Mouse (Mus musculus) hindbrain, embryonic 15.5 days (tissue): Measurements from ENCODE around the gene Atmin. TPM values are rescaled to one million over a fixed set of nuclear protein-coding genes. Genes with fewer than 3 reads are reported as not detected.
A peak's percentile ranks its signal among the peaks of the same experiment; 100 is the strongest.

Experiments used
- ATAC-seq: fragments of 200-750 bp; cut with Nextera tagmentation; 2 replicates; pipeline ENCODE4 v1.8.0; 2017; ENCODE audit warnings: low read depth, moderate number of reproducible peaks, moderate TSS enrichment; ENCODE audit not compliant: low FRiP score
- H3K27ac ChIP-seq: fragments of 300-500 bp; sonication (generic); replicated peaks from 2 replicates; pipeline ENCODE4 v1.5.1; 2015; ENCODE audit warnings: mild to moderate bottlenecking, inconsistent platforms
- H3K27me3 ChIP-seq: fragments of 300-500 bp; sonication (generic); 2 replicates; pipeline ENCODE4 v1.6.1; 2015; ENCODE audit warnings: control low read depth, inconsistent platforms
- H3K36me3 ChIP-seq: fragments of 300-500 bp; sonication (generic); 2 replicates; pipeline ENCODE4 v1.6.1; 2015; ENCODE audit warnings: control low read depth, inconsistent platforms
- H3K4me1 ChIP-seq: fragments of 300-500 bp; sonication (generic); replicated peaks from 2 replicates; pipeline ENCODE4 v1.6.1; 2015; ENCODE audit warnings: control low read depth, inconsistent platforms
- H3K4me2 ChIP-seq: fragments of 300-500 bp; sonication (generic); 2 replicates; pipeline ENCODE4 v1.6.1; 2015; ENCODE audit warnings: moderate library complexity, mild to moderate bottlenecking, inconsistent platforms
- H3K4me3 ChIP-seq: fragments of 300-500 bp; sonication (generic); 2 replicates; pipeline ENCODE4 v1.5.1; 2015; ENCODE audit warnings: mild to moderate bottlenecking, inconsistent platforms
- H3K9ac ChIP-seq: fragments of 300-500 bp; sonication (generic); 2 replicates; pipeline ENCODE4 v1.6.1; 2015; ENCODE audit warnings: inconsistent platforms
- H3K9me3 ChIP-seq: fragments of 300-500 bp; sonication (generic); 2 replicates; pipeline ENCODE4 v1.6.1; 2016; ENCODE audit warnings: control low read depth, inconsistent platforms
- WGBS: fragments of 180-500 bp; shearing (Covaris S2); methylation state at CpG from one replicate; pipeline ENCODE4 v1.1.7; 2015; 5-methylcytosine and 5-hydroxymethylcytosine counted together
- polyA plus RNA-seq: library from polyadenylated mRNA; unstranded; fragments of >200 nt; fragmentation: Nextera tagmentation; extraction: Ambion mirVana; gene quantifications from 2 replicates; pipeline ENCODE4 v1.2.1, GENCODE M21; 2015

Atmin gene
- polyA plus RNA-seq = 19.3 and 22.7 TPM in 2 replicates

DNA sequence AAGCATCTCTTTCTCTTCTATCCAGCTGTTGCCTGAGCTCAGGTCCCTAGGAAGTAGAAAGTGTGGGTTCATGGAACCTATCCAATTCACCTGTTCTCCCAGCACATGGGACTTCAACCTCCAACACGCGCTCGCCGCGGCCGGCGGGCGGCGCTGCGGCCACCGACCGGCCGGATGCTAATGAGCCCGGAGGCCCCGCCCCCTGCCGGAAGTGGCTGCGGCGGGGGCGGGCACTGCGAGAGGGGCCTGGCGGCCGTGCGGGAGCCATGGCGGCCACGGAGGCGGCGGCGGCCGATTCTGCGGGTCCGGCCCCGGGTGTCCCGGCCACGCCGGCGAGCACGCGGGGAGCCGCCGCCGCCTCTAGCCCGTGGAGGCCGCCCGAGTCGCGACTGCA is at the start of gene Atmin:
Gene Atmin, plus strand, starts transcription at position 233 of the 394 bp plus-strand sequence.
- ATAC-seq = peak; percentile 87
- Histone ChIP-seq H3K4me3 (peak within 1 kb of the TSS; percentile 73), H3K4me1 (peaks cover 31% of the 10 kb centered on the region), H3K27me3 (no peaks in the 10 kb centered on the region), H3K4me2 (peak within 1 kb of the TSS; percentile 76), H3K27ac (peak within 1 kb of the TSS; percentile 78), H3K9ac (peak within 1 kb of the TSS; percentile 87), H3K9me3 (no peaks in the 10 kb centered on the region), H3K36me3 (no peaks in the 10 kb centered on the region)
- WGBS = 0% methylated on average over 40 of the region's 46 CpGs

DNA sequence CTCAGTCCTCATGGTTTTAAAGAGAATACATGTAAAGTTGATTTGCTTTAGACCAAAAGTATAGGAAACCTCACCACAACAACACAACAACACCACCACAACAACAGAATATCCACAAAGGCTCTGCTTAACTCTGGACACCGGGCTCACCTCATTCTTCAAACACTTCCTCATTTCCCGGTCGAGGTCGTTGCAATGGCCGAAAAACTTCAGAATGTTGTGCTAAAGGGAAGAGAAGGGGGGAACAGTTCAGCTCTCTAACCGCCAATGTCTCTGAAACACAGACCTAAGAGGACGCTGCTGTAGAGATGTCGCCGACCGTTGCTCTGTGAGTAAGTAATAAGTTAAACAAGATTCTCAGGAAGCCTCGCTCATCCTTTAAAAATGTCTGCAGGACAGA is 49.3 kb upstream of the Atmin start:
- no peak overlapping the region for H3K4me2 ChIP-seq
- no peak overlapping the region for H3K9ac ChIP-seq
- WGBS = 94% methylated on average over 11 of the region's 11 CpGs
- peaks cover 2% of the 10 kb centered on the region; the same call in 1 of the 2 replicates for H3K36me3 ChIP-seq
- H3K4me3 ChIP-seq = no peak overlapping the region
- no peak for ATAC-seq
- 0 out of 2 replicates have a peak, but pooled peaks cover 2% of the 10 kb centered on the region for H3K9me3 ChIP-seq
- H3K27ac ChIP-seq = no peak overlapping the region
- H3K27me3 ChIP-seq = no peaks in the 10 kb centered on the region
- no peaks in the 10 kb centered on the region for H3K4me1 ChIP-seq

DNA sequence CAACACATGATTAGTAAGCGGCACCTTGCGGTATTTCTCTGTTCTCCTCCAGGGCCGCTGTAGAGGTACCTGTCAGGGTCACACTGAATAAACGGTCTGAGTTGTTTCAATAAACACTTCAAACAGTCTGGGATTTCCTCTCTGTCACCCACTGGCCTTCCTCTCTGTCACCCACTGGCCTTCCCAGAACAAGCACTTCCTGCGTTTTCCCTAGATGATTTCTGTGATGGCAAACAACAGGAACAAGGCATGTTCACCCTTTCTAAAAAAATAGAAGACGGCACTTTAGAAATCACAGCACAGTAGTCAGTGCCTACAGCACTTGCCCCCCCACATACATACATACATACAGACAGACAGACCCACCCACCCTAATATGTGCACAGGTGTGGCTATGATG is 47.7 kb upstream of the Atmin start:
- 86% methylated on average over 6 of the region's 6 CpGs for WGBS
- Histone ChIP-seq H3K4me2 (no peak overlapping the region), H3K4me1 (no peaks in the 10 kb centered on the region), H3K36me3 (no peaks in the 10 kb centered on the region), H3K27ac (no peak overlapping the region), H3K27me3 (no peaks in the 10 kb centered on the region), H3K9me3 (0 out of 2 replicates have a peak, but pooled peaks cover 2% of the 10 kb centered on the region), H3K4me3 (no peak overlapping the region), H3K9ac (no peak overlapping the region)
- no peak for ATAC-seq

DNA sequence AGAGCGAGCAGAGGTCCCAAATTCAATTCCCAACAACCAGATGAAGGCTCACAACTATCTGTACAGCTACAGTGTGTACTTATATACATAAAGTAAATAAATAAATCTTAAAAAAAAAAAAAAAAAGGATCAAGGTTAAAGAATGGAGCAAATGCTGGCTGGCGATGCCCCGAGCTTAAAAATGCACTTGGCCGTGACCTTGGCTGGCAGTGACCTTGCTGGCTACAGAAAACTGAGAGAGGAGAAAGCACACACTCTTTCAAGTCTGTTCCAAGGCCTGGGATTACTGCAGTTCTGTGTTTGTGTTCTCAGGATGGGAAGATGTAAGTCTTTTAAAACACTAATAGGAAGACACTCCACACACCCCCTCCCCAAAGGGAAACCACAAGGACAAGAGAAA is 38.5 kb upstream of the Atmin start:
- H3K4me1 ChIP-seq = no peaks in the 10 kb centered on the region
- no peak overlapping the region for H3K27ac ChIP-seq
- no peak overlapping the region for H3K9ac ChIP-seq
- no peak overlapping the region for H3K4me3 ChIP-seq
- WGBS = 94% methylated on average over 4 of the region's 4 CpGs
- no peaks in the 10 kb centered on the region for H3K27me3 ChIP-seq
- no peak for ATAC-seq
- no peaks in the 10 kb centered on the region for H3K9me3 ChIP-seq
- no peak overlapping the region for H3K4me2 ChIP-seq
- 0 out of 2 replicates have a peak, but pooled peaks cover 2% of the 10 kb centered on the region for H3K36me3 ChIP-seq

DNA sequence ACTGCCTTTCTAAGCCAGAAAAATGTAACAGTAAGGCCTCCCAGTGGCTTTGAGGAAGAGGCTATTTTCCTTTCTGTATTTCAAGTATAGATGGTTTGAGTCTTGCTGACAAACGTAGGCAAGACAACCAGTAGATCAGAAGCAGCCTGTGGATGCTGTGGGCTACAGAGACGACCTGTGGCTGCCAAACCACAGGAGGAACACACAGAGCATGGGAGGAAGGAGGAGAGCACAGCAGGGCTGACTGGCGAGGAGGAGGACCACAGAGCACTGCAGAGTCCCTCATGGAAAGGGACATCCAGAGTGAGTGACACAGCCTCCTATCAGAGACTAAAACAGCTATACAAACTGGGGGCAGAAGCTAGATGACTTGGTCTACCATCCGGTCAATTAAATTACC is 37.9 kb upstream of the Atmin start:
- Histone ChIP-seq H3K4me1 (no peaks in the 10 kb centered on the region), H3K9me3 (no peaks in the 10 kb centered on the region), H3K4me3 (no peak overlapping the region), H3K9ac (no peak overlapping the region), H3K4me2 (no peak overlapping the region), H3K27me3 (no peaks in the 10 kb centered on the region), H3K36me3 (0 out of 2 replicates have a peak, but pooled peaks cover 2% of the 10 kb centered on the region), H3K27ac (no peak overlapping the region)
- ATAC-seq = no peak
- 88% methylated on average over 4 of the region's 4 CpGs for WGBS

DNA sequence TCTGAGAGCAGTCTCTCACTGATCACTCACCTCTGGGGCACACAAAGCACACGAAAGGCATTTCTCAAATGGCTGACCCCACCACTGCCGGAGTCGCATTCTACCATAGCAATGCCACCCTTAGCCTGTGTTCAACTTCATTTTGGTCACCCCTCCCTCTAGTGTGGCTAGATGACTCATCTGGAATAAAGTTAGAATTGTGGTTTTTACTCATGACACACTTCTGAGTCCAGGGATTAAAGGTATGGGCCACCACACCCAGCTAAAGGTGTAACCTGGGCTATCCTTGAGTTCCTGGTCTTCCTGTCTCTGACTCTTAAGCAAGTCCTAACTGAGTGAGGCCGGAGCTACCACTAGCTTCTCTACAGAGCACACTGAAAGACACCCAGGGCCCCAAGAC is 37.4 kb upstream of the Atmin start:
- ATAC-seq = no peak
- no peak overlapping the region for H3K27ac ChIP-seq
- H3K36me3 ChIP-seq = 0 out of 2 replicates have a peak, but pooled peaks cover 2% of the 10 kb centered on the region
- no peak overlapping the region for H3K9ac ChIP-seq
- H3K9me3 ChIP-seq = no peaks in the 10 kb centered on the region
- no peaks in the 10 kb centered on the region for H3K27me3 ChIP-seq
- H3K4me2 ChIP-seq = no peak overlapping the region
- H3K4me3 ChIP-seq = no peak overlapping the region
- WGBS = 97% methylated on average over 4 of the region's 4 CpGs
- no peaks in the 10 kb centered on the region for H3K4me1 ChIP-seq

DNA sequence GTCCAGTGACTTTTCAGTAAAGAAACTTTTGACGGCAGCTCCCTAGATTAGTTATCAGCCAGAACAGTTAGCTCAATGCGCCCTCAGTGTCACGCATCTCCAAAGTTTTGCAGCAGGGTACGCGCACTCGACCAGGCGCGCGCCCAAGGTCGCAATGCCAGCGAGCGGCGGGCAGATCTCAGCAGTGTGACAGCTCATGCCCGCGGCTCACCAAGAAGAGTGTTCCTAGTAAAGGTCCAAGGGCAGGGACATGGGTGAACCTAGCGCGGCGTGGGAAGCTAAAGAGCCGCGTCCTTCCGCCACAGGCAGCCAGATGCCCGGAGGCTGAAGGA is 22.2 kb upstream of the Atmin start:
- Histone ChIP-seq H3K27me3 (no peaks in the 10 kb centered on the region), H3K4me3 (peak overlapping the region; percentile 75), H3K9ac (peak overlapping the region; percentile 71), H3K4me2 (peak overlapping the region; percentile 83), H3K27ac (peak overlapping the region; percentile 85), H3K4me1 (peaks cover 11% of the 10 kb centered on the region), H3K36me3 (no peaks in the 10 kb centered on the region), H3K9me3 (no peaks in the 10 kb centered on the region)
- under 1% methylated on average over 22 of the region's 22 CpGs for WGBS
- ATAC-seq = peak; percentile 75

DNA sequence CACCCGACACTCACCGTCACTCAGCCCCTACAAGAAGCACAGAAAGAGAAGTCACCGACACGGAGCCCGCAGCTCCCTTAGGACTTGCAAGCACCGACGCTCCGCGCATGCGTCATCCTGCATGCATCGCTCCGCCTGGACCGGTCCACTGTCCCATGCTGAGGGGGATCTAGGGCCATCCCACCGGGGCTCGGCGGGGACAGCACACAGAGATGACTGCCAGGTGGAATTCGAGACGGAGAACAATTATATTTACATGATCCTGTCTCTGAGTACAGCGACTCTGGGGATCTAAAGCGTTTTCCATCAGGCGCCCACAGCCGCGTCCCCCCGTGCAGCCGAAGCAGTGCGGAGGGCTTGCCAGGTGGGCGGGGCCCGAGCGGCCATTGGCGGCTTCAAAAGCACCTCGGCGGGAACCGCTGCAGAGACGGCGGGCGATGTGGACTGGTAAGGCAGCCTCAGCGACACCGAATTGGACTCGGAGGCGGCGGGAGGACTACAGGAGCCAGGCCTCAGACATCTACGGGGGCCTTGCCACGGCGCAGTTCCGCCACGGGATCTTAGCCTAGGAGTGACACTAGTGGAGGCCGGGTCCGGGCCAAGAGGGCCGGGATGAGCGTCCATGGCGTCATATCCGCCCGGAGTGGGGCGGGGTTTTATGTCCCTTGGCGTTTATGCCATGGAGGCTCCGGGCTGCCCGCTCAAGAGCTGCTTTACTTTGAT is 21.7 kb upstream of the Atmin start, which contains the start of the genes Cmc2 and Cenpn:
Gene Cmc2, minus strand, starts transcription at position 119 of the 723 bp plus-strand sequence.
Gene Cenpn, plus strand, starts transcription at position 394 of the 723 bp plus-strand sequence.
- H3K9me3 ChIP-seq = no peaks in the 10 kb centered on the region
- no peaks in the 10 kb centered on the region for H3K27me3 ChIP-seq
- WGBS = under 1% methylated on average over 57 of the region's 57 CpGs
- peak; percentile 96 for ATAC-seq
- H3K36me3 ChIP-seq = no peaks in the 10 kb centered on the region
- peak within 1 kb of the TSS; percentile 75 for H3K4me3 ChIP-seq
- H3K9ac ChIP-seq = peak within 1 kb of the TSS; percentile 71
- H3K4me2 ChIP-seq = peak within 1 kb of the TSS; percentile 83
- H3K27ac ChIP-seq = peak within 1 kb of the TSS; percentile 85
- H3K4me1 ChIP-seq = peaks cover 11% of the 10 kb centered on the region

DNA sequence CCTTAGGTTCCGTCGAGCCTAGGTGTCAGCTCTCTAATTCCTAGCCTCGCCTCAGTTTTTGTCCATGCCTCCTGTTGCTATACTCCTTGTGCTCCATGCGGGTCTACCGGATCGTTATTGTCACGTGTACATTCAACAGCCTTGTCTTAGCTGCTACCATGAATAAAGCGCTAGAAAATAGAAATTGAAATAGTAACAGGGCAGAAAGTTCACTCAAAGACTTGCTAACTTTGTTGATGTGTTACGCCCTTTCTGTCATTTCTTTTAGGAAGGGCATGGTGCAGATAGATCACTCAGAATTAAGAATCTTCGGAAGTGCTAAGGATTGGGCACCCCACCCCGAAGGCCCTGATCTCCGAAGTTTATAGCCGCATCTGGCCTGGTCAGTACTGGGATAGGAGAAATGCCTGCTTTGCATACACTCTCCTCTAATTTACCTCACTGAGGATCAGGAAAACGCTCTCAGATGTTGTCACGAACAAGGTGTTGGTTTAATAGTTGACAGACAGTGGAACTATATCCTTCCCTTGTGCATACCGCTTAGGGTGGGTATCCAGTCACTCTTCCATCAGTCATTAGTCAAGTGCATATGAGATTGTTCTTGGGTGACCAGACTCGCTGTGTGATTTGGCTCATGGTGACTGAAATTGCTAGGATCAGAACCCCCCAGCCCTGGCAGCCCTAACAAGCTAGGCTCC is 21.0 kb upstream of the Atmin start:
- peak overlapping the region; percentile 75 for H3K4me3 ChIP-seq
- no peaks in the 10 kb centered on the region for H3K36me3 ChIP-seq
- peaks cover 11% of the 10 kb centered on the region for H3K4me1 ChIP-seq
- no peak; the same call in 1 of the 2 replicates for ATAC-seq
- H3K9me3 ChIP-seq = no peaks in the 10 kb centered on the region
- peak overlapping the region; percentile 71 for H3K9ac ChIP-seq
- H3K27me3 ChIP-seq = no peaks in the 10 kb centered on the region
- WGBS = 32% methylated on average over 17 of the region's 17 CpGs
- H3K4me2 ChIP-seq = peak overlapping the region; percentile 83
- peak overlapping the region; percentile 85 for H3K27ac ChIP-seq

DNA sequence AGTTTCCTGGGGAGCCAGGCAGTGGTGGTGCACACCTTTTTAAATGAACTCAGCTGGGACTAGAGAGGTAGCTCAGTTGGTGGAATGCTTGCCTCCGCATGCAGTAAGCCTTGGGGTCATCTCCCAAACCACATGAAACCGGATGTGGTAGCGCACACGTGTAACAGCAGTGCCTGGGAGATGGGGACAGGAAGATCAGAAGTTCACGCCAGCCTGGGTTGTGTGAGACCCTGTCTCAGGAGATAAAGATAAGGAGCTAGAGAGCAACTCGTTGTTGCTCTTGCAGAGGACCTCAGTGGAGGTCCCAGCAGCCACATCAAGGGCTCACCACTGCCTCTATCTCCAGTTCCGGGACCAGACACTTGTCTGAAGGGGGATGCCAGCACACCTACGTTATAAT is 19.7 kb upstream of the Atmin start:
- Histone ChIP-seq H3K4me3 (no peak overlapping the region), H3K36me3 (no peaks in the 10 kb centered on the region), H3K4me1 (peaks cover 11% of the 10 kb centered on the region), H3K27me3 (no peaks in the 10 kb centered on the region), H3K4me2 (no peak overlapping the region), H3K9ac (no peak overlapping the region), H3K27ac (no peak overlapping the region), H3K9me3 (no peaks in the 10 kb centered on the region)
- 95% methylated on average over 8 of the region's 8 CpGs for WGBS
- no peak for ATAC-seq

DNA sequence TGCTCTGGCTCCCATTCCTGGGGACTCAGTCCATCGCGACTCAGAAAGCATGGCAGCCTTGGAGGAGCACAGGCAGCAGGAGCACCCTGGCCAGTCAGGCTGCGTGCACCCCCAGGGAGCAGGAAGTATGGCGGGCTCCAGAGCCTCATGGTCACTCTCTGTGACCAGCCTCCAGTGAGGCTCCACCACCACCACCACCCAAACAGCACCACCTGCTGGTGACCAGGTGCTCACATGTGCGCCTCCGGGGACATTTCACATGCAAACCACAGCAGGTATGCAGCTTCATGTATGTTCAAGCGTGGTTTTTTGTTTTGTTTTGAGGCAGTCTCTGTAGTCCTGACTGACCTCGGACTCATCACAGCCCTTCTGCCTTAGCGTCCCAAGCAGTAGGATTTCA is 15.3 kb upstream of the Atmin start:
- Histone ChIP-seq H3K4me1 (no peaks in the 10 kb centered on the region), H3K9ac (no peak overlapping the region), H3K4me2 (no peak overlapping the region), H3K36me3 (no peaks in the 10 kb centered on the region), H3K4me3 (no peak overlapping the region), H3K9me3 (no peaks in the 10 kb centered on the region), H3K27me3 (no peaks in the 10 kb centered on the region), H3K27ac (no peak overlapping the region)
- 88% methylated on average over 9 of the region's 9 CpGs for WGBS
- no peak for ATAC-seq

DNA sequence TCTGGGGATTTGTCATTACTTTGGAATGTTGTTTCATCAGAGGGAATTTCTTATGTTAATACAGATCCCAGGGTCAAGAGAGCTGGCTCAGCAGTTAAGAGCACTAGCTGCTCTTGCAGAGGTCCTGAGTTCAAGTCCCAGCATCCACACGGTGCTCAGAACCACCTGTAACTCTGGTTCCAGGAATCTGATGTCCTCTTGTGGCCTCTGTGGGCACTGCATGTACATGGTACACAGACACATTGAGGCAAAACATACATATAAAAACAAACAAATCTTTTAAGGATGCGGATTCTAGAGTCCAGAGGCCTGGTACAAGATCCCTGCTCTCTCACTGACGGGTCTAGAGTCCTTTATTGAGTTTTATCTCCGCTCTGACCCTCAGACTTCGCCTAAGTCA is 14.6 kb upstream of the Atmin start:
- ATAC-seq = no peak
- 91% methylated on average over 5 of the region's 5 CpGs for WGBS

More for the DNA sequence above, 14.6 kb upstream of the Atmin start:
- Histone ChIP-seq H3K9me3 (no peaks in the 10 kb centered on the region), H3K4me1 (no peaks in the 10 kb centered on the region), H3K27ac (no peak overlapping the region), H3K9ac (no peak overlapping the region), H3K36me3 (no peaks in the 10 kb centered on the region), H3K4me2 (no peak overlapping the region), H3K27me3 (no peaks in the 10 kb centered on the region), H3K4me3 (no peak overlapping the region)
